Mouse (Mus musculus) liver, adult 2 months (tissue): ENCODE results near the gene Cdc42ep5. TPM values are rescaled to one million over a fixed set of nuclear protein-coding genes. Genes with fewer than 3 reads are reported as not detected.

Source experiments
- DNase-seq: peaks from one replicate; pipeline ENCODE4 v3.0.0-alpha.2; 2011; ENCODE audit warnings: low read depth, low spot score; ENCODE audit errors: extremely low read depth
- H3K27ac ChIP-seq: fragments of 200-500 bp; replicated peaks from 2 replicates; pipeline ENCODE4 v1.5.1; 2012; ENCODE audit warnings: low read depth, mild to moderate bottlenecking, control low read depth, inconsistent platforms, low read length; ENCODE audit not compliant: insufficient read depth
- H3K27me3 ChIP-seq: fragments of 200-500 bp; 2 replicates; pipeline ENCODE4 v1.6.1; 2012; ENCODE audit warnings: mild to moderate bottlenecking, moderate library complexity, low read length, inconsistent platforms; ENCODE audit not compliant: control insufficient read depth, insufficient read depth
- H3K36me3 ChIP-seq: fragments of 200-500 bp; 2 replicates; pipeline ENCODE4 v1.6.1; 2012; ENCODE audit warnings: low read length, inconsistent platforms; ENCODE audit not compliant: control insufficient read depth, insufficient read depth
- H3K4me1 ChIP-seq: fragments of 200-500 bp; 2 replicates; pipeline ENCODE4 v1.6.1; 2011; ENCODE audit warnings: low read length; ENCODE audit not compliant: control insufficient read depth, insufficient read depth
- H3K4me3 ChIP-seq: fragments of 200-500 bp; 2 replicates; pipeline ENCODE4 v1.5.1; 2011; ENCODE audit warnings: low read depth, mild to moderate bottlenecking, control low read depth, low read length, moderate library complexity; ENCODE audit not compliant: insufficient read depth
- H3K79me2 ChIP-seq: fragments of 200-500 bp; 2 replicates; pipeline ENCODE4 v1.6.1; 2012; ENCODE audit warnings: inconsistent platforms, mild to moderate bottlenecking, low read length, moderate library complexity; ENCODE audit not compliant: control insufficient read depth, insufficient read depth
- H3K9ac ChIP-seq: fragments of 200-500 bp; 2 replicates; pipeline ENCODE4 v1.6.1; 2012; ENCODE audit warnings: low read depth, mild to moderate bottlenecking, control low read depth, inconsistent platforms, low read length
- CTCF ChIP-seq: fragments of 200-500 bp; IDR thresholded peaks from 2 replicates; pipeline ENCODE4 v1.5.1; 2011; ENCODE audit warnings: low read depth, low read length, control low read depth
- POLR2A ChIP-seq: fragments of 200-500 bp; IDR thresholded peaks from 2 replicates; pipeline ENCODE4 v1.6.1; 2011; ENCODE audit warnings: low read length, control low read depth; ENCODE audit not compliant: insufficient read depth; ENCODE audit errors: extremely low read depth
- WGBS: fragments of 180-500 bp; shearing (Covaris S2); methylation state at CpG from one replicate; pipeline ENCODE4 v1.1.7; 2018; 5-methylcytosine and 5-hydroxymethylcytosine counted together
- polyA plus RNA-seq: library from polyadenylated mRNA; depleted of rRNA; stranded (reverse); fragments of >200 nt; gene quantifications from 2 replicates; pipeline ENCODE4 v1.2.3, GENCODE M21; 2012
- total RNA-seq: library from RNA; depleted of rRNA; stranded (reverse); fragments of >200 nt; gene quantifications from 2 replicates; pipeline ENCODE4 v1.2.3, GENCODE M21; 2014

Gene Cdc42ep5
- total and polyA plus RNA-seq, 2 experiments = 2.0 to 4.1 TPM

- Histone ChIP-seq H3K9ac (no peak overlapping the region), H3K4me1 (peaks cover 7% of the 10 kb centered on the region; the same call in 1 of the 2 replicates), H3K27ac (no peak overlapping the region), H3K36me3 (peaks cover 47% of the 10 kb centered on the region), H3K4me3 (no peak overlapping the region), H3K27me3 (no peaks in the 10 kb centered on the region), H3K79me2 (peaks cover 3% of the 10 kb centered on the region; the same call in 1 of the 2 replicates)
- TF ChIP-seq POLR2A (no peak), CTCF (no peak)
- WGBS = 95% methylated on average over 13 of the region's 13 CpGs
- no peak for DNase-seq
Observed at GRCm38 (mm10) chr7:4144046-4144445, 20.6 kb downstream of the Cdc42ep5 start.

- peaks cover 52% of the 10 kb centered on the region for H3K36me3 ChIP-seq
- no peak for TF ChIP-seq POLR2A
- no peak for TF ChIP-seq CTCF
- H3K9ac ChIP-seq = no peak overlapping the region
- H3K27me3 ChIP-seq = no peaks in the 10 kb centered on the region
- WGBS = 94% methylated on average over 19 of the region's 19 CpGs
- no peak overlapping the region for H3K4me3 ChIP-seq
- no peak overlapping the region for H3K27ac ChIP-seq
- H3K4me1 ChIP-seq = peaks cover 5% of the 10 kb centered on the region; the same call in 1 of the 2 replicates
- peaks cover 6% of the 10 kb centered on the region; the same call in 1 of the 2 replicates for H3K79me2 ChIP-seq
- no peak for DNase-seq
Observed at GRCm38 (mm10) chr7:4143506-4143905, 21.2 kb downstream of the Cdc42ep5 start.

DNA sequence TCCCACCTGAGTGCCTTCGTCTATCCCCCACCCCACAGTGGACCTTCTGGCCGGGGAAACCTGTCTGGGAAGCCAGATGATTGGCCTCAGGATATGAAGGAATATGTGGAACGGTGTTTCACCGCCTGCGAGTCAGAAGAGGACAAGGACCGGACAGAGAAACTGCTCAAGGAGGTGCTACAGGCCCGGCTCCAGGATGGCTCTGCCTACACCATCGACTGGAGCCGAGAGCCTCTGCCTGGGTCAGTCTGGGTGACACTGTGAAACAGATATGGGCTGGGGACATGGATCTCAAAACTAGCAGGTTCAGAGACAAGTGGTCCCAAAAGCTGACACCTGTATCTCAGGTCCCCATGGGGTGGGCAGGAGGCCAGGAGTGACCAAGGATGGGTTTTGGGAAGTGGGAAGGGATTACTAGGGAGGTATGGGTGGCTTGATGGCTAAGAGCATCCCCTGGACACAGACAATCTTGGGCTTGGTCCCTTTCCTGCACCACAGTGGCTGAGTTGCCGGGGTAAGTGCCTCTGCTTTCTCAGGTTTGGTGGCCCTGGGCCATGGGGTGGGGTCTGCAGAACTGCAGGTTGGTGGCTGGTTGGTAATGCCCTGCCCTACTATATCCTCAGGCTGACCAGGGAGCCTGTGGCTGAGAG is 21.7 kb downstream of the Cdc42ep5 start:
- Histone ChIP-seq H3K27ac (no peak overlapping the region), H3K4me1 (peaks cover 4% of the 10 kb centered on the region; the same call in 1 of the 2 replicates), H3K36me3 (peaks cover 52% of the 10 kb centered on the region), H3K79me2 (peaks cover 11% of the 10 kb centered on the region; the same call in 1 of the 2 replicates), H3K27me3 (no peaks in the 10 kb centered on the region), H3K4me3 (no peak overlapping the region), H3K9ac (no peak overlapping the region)
- TF ChIP-seq CTCF = no peak
- no peak for TF ChIP-seq POLR2A
- DNase-seq = no peak
- WGBS = 96% methylated on average over 10 of the region's 10 CpGs

DNA sequence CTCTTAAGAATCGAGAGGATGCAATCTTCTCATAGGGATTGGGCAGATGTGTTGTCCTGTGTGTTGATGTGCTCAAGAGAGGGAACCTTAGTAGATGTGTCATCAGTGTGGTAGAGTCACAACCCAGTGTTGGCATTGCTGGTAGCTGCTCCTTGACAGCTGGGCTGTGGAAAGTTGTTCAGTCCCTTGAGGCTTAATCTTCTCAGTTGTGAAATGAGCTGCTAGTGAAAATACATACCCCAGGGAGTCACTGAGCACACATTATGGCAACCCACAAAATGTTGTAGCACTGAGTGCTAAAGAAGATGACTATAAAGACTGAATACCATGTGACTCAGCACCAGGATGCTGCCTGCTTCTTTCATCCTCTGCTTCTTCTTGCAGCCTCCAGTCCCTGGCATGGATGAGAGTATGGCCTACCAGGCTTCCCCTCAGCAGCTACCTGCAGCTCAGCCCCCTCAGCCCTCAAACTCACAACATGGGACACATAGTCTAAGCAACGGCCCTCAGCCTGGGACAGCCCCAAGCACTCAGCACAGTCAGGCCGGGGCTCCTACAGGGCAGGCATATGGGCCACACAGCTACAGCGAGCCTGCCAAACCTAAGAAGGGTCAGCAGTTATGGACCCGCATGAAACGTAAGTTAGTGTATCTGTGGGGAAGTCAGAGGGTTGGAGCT is 22.9 kb downstream of the Cdc42ep5 start:
- peaks cover 49% of the 10 kb centered on the region for H3K36me3 ChIP-seq
- no peaks in the 10 kb centered on the region for H3K27me3 ChIP-seq
- H3K79me2 ChIP-seq = peaks cover 18% of the 10 kb centered on the region; the same call in 1 of the 2 replicates
- H3K27ac ChIP-seq = no peak overlapping the region
- H3K4me3 ChIP-seq = no peak overlapping the region
- no peak overlapping the region for H3K9ac ChIP-seq
- 91% methylated on average over 6 of the region's 6 CpGs for WGBS
- no peak for DNase-seq
- no peak for TF ChIP-seq POLR2A
- TF ChIP-seq CTCF = no peak
- peaks cover 5% of the 10 kb centered on the region; the same call in 1 of the 2 replicates for H3K4me1 ChIP-seq

- H3K27ac ChIP-seq = no peak overlapping the region
- TF ChIP-seq CTCF (no peak), POLR2A (no peak)
- DNase-seq = no peak
- H3K27me3 ChIP-seq = no peaks in the 10 kb centered on the region
- WGBS = 90% methylated on average over 5 of the region's 5 CpGs
- no peak overlapping the region for H3K4me3 ChIP-seq
- no peak overlapping the region for H3K9ac ChIP-seq
- H3K79me2 ChIP-seq = peaks cover 18% of the 10 kb centered on the region; the same call in 1 of the 2 replicates
- peaks cover 9% of the 10 kb centered on the region for H3K4me1 ChIP-seq
- H3K36me3 ChIP-seq = peaks cover 42% of the 10 kb centered on the region
Observed at GRCm38 (mm10) chr7:4139391-4139790, 25.3 kb downstream of the Cdc42ep5 start.
